Mouse (Mus musculus): Measurements from ENCODE around the gene Mis12.
A peak's percentile ranks its signal among the peaks of the same experiment; 100 is the strongest.

Mis12 gene

DNA sequence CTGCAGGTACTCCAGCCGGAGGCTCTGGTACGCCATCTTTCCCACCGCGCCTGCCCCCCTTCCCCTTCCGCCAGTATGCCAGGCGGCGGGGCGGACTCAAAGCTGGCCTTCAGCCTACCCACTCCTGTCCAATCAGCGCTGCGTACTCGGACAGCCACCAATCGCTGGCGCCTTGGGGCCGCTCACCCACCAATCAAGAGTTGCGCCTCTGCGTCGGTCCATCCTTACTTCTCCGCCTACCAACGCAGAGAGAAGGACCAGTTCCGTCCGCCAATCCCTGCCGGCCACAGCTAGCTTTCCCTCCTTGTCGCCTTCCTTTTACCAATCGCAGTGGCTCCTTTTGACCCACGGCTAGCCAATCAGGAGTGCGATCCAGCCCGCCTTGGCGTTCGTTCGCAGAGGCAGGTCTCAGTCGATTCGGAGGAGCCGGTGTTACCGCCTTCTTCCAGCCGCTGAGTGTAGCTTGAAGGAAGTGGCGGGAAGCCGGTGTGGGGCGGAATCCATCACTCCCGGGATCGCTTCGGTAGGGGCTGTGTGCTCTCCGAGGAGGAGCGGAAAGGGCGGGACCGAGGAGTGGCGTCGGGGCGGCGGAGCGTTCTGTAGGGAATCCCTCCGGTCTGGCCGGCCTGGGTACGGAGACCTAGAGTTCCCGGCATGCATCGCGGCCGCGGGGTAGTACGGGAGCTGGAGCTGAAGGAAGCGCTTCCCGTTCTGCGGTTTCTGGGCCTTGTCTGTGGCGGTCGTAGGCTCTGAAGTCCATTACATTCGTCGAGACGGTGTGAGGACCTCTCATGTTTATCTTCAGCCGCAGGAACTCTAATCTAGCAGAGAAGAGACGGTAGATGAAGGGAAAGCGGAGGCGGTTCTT, at the start of gene Mis12, which contains the start of gene Derl2:
Mis12 (plus strand) TSS at position 411 of the 868 bp plus-strand sequence.
Derl2 (minus strand) TSS at position 641 of the 868 bp plus-strand sequence.
- peak; percentile 99 for DNase-seq (ENCODE audit: low spot score)

DNA sequence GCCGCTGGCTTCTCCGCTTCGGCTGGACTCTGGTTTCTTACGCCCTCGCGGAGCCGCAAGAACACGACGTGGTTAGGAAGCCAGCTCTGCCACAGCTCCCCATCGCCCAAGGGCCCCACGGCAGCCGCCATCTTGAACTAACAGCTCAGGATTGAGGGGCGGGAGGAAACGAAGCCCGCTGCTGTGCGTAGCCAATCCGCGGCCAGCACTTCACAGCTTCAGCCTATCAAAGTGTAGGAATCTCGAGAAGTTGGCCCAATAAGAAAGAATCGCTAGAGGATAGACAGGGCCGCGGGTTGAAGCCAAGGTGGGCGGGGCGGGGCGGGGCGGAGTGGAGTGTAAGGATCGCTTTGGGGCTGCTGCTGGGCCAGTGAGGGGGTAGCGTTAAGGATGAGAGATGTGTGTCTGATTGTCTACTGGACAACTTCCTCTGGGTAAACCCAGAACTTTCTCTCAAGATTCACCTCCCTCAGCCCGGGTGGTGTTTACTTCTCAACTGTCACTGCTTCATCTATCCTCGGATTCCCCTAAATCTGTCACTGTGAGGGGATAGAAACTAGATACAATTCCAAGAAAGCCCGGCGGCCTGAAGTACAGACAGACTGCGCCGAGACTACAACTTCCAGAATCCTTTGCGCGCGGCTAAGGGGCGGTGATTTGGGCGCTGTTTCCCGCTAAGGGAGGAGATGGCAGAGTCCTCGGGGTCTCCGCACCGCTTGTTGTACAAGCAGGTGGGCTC, 49.4 kb upstream of the Mis12 start, which contains the start of the genes Nup88 and Rpain:
Nup88 (minus strand) TSS at position 153 of the 739 bp plus-strand sequence.
Rpain (plus strand) TSS at position 393 of the 739 bp plus-strand sequence.
- peak; percentile 97 for DNase-seq (ENCODE audit: low spot score)

DNA sequence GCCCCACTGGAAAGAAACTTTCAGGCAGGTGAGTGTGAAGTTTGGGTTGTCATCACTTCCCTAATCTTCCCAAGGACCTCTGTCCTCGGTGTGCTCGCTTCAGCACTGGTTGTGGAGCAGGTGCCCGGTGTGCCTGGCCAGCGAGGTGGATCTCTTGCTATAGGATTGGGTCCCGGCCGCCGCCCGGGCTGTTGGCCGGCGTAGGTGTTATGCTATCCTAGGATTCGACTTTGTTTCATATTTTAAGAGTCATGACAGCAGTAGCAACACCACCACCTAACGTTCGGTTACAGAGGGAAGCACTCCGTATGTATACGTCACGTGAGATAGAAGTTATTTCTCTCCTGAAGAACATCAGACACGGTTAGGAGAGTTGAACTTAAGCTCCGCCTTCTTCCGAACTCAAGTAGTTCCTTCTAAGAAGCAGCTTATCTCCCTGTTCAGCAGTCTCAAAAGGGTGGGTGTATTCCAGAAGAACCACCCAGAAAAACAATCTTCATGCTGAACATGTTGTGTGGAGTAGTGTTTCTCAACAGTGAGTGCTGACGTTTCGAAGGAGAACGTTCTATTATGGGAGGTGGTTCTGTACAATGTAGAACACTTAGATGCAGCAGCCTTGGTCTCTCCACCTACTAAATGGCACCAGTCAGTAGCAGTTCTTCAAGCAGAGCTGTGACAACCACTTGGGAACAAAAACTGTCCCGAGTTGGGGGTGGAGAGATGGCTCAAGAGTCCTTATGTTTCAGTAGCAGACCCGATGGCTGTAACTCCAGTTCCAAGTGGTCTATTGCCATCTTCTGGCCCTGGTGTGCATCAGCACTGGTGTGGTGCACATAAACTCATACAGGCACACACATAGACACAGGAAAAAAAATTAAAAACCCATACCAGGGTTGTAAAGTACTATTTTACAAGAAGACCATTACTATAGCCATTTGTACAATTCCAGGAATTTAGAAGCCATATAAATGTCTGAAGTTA, 48.6 kb upstream of the Mis12 start:
- peak; percentile 19 for DNase-seq (ENCODE audit: low spot score)

DNA sequence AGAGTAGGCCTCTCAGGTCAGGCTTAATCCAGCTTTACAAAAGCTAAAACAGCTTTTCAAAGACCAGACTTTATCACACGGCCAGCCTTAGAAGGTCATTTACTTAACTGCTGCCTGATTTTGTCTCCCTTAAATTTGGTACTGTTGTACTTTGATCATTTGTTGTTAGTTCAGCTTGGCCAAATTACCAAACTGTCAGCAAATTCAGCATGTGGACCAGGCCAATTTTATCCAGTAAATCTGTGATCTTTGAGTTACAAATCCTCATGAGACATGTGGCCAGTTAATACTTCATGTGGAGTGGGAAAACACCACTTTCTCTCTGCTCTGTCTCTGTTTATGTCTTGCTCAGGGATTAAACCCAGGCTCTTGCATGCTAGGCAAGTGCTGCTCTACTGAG, 46.8 kb upstream of the Mis12 start:
- DNase-seq (ENCODE audit: low spot score): no peak

DNA sequence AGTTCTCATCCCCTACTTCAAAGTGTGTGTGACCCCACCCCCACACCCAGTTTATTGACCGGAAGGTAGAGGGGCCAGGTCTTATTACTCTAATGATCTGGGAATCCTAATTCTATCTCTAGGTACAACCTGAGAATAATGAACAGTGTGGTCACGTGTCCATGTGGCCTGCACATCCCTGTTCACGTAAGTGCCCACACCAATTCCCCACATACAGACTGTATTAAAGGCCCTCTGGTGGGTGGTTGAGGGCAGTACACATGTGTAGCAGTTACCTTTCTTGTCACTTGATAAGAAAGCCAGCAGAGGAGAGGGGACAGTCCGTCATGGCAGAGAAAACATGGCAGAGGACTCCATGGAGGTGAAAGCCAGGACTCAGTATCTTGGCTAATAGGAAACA, 45.5 kb upstream of the Mis12 start:
- DNase-seq (ENCODE audit: low spot score): no peak

DNA sequence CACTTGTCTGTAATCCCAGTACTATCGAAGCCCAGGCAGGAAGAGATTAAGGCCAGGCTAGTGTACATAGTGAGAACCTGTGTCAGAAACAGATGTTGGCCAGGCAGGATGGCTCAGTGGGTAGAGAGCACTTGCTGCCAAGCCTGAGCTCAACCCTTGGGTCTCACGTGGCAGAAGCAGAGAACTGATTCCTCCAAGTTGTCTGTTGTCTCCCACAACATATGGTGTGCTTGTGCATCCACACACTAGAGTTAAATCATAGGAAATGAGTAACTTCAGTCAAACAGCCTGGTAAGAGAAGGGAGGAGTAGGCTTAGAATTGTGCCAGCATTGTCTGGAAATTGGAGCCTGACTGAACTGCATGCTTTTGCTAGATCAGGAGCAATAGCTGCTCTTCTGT, 44.2 kb upstream of the Mis12 start:
- DNase-seq (ENCODE audit: low spot score): no peak

DNA sequence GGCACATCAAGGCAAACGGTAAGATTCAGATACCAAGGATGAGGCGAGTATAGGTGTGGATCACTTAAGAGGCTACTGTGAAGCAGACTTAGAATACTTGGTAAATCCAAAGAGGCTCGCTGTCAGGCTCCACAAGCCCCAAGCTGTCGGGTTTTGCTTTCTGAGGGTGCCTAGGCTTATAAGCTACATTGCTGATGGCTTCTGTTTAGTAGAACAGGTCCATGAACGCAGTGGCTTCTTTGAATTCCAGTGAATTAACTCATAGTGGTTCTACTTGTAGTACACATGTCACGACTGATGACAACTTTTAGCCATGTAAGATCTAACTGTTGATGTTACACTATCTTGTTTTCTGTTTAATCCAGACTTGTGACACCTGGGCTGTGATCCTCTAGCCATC, 42.1 kb upstream of the Mis12 start:
- no peak for DNase-seq (ENCODE audit: low spot score)

DNA sequence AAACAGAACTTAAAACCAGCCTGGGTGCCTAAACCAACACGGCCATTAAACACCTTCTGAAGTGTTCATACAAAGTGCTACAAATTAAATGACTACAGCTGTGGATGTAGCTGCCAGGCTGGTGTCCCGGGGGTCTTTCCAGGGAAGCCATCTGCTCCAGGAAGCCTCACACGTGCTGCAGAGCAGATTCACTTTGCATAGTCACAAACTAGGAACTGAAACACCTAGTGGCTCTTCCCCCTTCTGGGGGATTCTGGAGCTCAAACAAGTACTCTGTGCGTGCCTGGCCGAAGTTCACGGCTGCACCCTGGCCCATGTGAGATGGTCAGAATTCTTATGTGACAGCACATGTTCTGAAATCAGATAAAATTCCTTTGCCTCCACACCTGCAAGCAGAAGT, 39.2 kb upstream of the Mis12 start:
- DNase-seq (ENCODE audit: low spot score): no peak

DNA sequence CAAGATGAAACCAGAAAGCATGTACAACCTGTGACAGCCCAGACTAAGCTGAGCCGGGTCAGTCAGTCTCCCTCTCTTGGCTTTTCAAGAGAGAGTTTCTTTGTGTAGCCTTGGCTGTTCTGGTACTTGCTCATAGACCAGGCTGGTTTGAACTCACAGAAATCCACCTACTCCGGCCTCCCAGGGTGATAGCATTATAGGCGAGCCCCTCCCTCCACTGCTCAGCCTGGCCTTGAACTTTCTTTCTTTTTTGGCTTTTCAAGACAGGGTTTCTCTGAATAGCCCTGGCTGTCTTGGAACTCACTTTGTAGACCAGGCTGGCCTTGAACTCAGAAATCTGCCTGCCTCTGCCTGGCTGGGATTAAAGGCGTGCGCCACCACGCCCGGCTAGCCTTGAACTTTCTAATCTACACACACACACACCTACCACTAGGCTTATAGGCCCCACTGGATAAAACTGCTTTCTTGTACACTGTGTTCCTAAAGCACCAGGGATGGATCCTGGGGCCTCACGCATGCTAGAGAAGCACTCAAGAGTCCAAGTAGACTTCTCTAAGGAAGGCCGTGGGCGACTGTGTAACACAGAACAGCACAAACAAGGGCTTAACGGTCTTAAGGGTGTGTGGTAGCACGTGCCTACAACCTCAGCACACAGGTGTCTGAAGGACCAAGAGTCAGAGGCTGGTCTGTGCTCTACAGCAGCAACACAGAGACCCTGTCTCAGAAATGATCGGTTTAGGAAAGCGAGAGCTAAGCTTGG, 38.5 kb upstream of the Mis12 start:
- no peak for DNase-seq (ENCODE audit: low spot score)

DNA sequence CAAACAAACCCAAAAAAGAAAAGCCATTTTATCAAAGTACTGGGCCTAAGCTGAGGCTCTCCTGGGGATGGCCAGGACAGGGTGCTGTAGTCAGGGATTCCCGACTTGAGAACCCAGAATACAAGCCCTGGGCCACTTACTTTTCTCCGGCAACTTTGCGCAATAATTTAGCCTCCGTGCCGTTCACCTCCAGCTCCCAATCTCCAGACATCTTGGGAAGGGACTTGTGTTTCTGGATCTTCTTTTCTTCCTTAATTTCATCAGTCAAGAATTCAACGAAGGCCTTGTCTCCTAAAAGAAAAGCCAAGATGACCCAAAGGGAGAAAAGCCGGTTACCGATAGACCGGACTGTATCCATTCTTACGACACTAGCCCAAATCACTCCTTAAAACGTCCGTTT, 37.4 kb upstream of the Mis12 start:
- DNase-seq (ENCODE audit: low spot score): peak; percentile 29

DNA sequence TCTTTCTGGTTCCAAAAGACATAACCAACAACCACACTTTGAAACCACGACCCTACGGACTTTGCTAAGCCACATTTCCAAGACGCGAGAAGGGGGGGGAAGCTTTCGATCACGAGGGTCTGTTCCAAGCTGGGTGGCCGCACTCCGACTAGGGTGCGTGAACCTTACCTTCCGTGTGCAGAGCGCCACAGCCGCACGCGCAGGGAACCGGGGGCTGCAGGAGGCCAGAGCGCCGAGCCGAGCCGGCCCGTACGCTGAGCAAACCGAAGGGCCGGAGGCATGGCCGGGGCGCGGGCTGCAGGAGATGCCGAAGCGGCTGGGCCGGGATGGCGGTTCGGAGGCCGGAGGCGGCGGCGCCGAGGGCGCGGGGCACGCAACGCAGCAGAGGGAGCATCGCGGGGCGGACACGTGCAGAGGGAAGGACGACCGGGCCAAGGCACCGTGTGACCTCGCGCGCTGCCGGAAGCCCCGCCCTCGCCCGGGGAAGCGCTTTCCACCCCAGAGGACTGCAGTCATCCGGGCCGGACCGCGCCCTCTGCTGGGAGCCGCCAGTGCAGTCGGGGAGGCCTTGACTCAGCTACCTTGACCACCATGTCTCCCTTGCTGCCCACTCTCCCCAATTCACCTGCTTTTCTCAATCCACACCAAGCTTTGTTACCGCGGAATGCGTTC, 36.7 kb upstream of the Mis12 start, which contains the start of gene C1qbp:
C1qbp (minus strand) TSS at position 470 of the 672 bp plus-strand sequence.
- DNase-seq (ENCODE audit: low spot score): peak; percentile 87

DNA sequence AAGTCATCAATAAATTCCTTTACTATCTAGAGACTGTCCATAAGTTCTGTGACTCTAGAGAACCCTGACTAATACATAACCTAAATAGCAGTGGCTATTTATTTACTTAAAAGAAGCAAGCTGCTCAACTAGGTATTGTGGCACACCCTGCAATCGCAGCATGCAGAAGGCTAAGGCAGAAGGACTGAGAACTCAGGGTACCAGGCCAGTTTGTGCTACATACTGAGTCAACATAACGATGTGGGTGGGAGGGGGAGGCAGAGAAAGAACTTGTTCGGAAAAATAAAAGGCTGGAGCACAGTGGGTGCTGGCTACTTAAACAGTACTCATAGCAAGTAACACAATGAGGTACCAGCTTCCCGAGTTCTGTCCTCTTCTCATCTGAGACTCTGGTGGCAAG, 18.2 kb upstream of the Mis12 start:
- no peak for DNase-seq (ENCODE audit: low spot score)

DNA sequence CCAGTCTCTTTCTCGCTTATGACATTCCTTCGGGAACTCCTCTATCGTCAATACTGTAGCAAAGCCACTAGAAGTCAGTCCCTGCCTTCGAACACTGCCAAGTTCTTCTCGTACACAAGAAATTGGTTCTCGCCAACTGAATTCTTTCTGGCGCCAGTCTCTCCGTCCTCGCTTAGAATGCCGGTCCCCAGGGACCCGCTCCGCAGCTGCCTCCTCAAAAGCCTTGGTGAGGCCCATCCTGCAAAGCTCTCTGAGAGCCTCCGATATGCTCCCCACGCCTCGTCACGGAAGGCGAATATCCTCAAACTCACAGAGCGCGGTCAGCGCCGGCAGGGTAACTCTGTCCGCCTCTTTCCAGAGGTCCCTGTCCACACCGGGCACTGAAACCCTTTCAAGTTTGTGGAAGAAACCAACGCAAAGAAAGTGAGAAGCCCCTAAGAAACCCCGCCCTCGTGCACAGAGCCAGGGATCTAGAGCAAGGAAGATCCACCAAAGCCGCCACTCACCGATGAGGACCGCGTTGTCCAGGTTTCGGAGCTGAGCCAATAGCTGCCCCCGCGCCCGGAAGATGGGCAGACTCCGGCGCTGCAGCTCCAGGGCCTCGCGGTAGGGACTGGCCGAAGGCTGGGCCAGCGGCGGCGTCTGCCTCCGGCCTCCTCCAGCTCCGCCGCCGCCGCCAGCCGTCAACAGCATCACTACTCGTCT, 15.6 kb upstream of the Mis12 start:
- peak; percentile 84 for DNase-seq (ENCODE audit: low spot score)

DNA sequence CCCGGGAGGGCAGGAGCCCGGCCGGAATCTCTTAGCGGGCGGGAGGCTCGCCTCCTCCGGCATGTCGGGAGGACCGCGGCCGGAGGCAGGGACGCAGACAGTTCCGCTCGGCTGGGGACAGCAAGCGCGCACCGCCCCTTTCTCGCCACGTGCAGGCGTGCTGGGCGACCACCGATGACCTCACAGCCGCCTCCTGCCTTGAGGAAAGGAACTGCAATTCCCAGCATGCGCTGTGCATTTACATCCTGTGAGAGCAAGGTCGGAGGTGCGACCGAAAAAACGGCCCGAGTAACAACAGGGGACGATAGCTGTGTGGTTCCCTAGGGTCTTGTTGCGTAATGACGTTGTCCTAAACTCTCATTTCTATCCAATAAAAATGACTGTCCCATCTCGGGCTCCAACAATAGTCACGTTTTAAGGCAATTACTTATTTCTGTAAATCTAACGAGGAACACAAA, 15.1 kb upstream of the Mis12 start, which contains the start of gene Dhx33:
Dhx33 (minus strand) TSS at position 122 of the 458 bp plus-strand sequence.
- DNase-seq (ENCODE audit: low spot score): peak; percentile 98

DNA sequence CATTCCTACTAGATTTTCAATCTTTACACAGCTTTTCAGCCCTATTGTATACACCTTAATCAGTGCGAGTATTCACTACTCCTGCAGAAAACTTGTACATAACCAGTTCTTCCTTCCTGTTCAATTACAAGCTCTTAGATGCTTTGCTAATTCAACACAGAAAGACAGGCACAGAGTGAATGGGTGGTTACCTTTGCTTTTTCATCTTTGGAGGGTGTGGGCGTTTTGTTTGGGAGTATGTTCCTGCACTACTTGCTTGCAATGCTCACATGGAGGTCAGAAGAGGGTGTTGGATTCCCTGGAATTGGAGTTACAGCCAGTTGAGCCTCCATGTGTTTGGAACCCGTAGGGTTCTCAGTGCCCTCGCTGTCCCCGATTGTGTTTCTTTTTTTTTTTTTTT, 14.4 kb upstream of the Mis12 start:
- peak; percentile 30 for DNase-seq (ENCODE audit: low spot score)

DNA sequence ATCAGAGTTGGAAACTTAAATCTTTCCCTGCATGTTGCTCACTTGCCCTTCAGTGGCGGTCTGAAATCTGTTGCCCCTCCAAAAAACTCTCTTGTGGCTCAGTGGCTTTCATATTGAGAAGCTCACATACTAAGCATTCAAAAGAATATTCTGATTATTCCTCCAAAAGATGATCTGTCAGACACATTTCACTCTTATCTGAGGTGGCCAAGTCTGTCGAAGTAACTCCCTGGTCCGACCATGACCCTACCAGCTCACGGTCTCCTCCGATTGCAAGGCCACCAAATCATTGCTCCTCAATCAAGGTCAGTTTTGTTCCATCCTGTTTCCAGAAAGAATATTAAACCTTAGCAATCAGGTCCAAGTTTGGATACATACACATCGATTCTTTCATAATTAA, 12.4 kb upstream of the Mis12 start:
- no peak for DNase-seq (ENCODE audit: low spot score)

DNA sequence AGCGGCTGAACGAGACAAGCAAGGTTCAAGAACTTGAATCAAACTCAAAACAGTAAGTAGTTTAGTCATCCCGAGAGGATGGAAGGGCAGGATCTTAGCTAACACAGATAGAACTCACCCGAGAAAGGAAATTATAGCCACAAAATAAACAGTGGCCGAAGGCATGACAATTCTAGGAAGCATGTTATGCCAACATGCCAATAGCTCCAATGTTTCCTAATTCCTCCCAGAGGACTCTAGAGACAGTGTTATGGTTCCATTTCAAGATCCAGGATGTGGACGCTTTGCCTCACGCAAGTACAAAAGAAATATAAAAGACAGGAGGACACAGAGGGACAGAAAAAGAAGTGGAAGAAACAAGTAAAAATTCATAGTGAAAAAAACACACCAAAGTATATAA, 11.6 kb upstream of the Mis12 start:
- DNase-seq (ENCODE audit: low spot score): no peak

DNA sequence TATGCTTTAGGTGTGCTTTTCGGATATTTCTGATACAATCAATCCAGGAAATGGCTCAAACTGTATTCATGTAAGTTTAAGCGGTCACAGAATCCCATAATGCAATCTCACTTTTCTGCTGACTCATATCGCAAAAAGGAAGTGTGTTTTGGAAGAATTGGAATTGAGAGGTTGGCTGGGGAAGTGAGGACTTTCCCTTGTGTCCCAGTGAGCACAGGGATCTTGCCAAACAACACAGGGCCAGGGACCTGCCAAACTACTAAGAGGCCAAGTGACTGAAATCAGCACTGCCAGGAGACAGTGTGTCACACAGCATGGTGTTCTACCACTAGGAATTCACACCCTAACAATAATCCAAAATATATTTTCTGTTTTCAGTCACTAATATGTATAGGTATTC, 11.1 kb upstream of the Mis12 start:
- peak; percentile 92 for DNase-seq (ENCODE audit: low spot score)

DNA sequence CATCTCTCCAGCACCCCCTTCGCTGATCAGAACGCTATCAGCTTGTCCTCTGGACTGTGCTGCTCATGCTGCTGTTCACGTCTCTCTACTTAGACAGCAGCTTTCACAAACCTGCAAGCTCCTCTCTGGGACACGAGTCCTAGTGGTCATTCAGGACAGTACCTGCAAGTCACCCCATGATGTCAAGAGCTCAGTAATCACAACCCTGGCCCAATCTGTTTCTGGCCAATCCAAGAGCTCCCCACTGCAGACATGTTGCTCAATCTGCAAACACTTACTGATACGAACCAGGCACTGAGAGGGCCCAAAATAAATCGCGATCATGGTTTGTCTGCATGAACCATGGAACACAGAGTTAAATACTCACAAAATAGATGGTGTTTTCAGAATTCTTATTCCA, 6.7 kb upstream of the Mis12 start:
- no peak for DNase-seq (ENCODE audit: low spot score)

DNA sequence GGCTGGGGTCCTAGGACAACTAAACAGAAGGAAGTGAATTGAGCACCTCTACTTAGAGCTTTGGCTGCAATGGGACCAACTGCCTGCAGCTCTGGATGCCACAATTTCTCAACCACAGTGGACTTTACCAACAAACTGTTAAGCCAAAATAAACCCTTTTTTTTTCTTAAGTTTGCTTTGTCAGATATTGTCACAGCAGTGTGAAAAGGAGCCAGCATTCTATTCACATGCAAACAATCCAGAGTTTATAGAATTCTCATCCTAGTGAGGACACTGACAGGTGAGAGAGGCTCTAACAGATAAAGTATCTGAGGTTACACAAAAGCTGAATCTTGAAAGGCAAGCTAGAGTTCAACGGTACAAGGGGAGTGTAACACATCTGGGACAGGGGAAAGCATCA, 2.4 kb upstream of the Mis12 start:
- no peak for DNase-seq (ENCODE audit: low spot score)

Measured in adipocyte (in vitro differentiated cells).